Mouse (Mus musculus) heart, adult 2 months (tissue): ENCODE data around the gene Rtn1.

Experiments used
- CTCF ChIP-seq: fragments of 200-600 bp; IDR thresholded peaks from 2 replicates; pipeline ENCODE4 v1.8.1; 2022; ENCODE audit warnings: antibody characterized with exemption, mild to moderate bottlenecking, moderate library complexity
- POLR2A ChIP-seq: fragments of 200-500 bp; IDR thresholded peaks from 2 replicates; pipeline ENCODE4 v1.6.1; 2011; ENCODE audit warnings: mild to moderate bottlenecking, low read depth, low read length, control low read depth; ENCODE audit not compliant: insufficient read depth

GRCm38 (mm10) chr12:72332488-72333013 lies 76.3 kb downstream of the Rtn1 start:
- no peak for TF ChIP-seq CTCF
- TF ChIP-seq POLR2A = no peak
